Mouse (Mus musculus): ENCODE results near the gene Ifi27l2a.

The Ifi27l2a gene

DNA sequence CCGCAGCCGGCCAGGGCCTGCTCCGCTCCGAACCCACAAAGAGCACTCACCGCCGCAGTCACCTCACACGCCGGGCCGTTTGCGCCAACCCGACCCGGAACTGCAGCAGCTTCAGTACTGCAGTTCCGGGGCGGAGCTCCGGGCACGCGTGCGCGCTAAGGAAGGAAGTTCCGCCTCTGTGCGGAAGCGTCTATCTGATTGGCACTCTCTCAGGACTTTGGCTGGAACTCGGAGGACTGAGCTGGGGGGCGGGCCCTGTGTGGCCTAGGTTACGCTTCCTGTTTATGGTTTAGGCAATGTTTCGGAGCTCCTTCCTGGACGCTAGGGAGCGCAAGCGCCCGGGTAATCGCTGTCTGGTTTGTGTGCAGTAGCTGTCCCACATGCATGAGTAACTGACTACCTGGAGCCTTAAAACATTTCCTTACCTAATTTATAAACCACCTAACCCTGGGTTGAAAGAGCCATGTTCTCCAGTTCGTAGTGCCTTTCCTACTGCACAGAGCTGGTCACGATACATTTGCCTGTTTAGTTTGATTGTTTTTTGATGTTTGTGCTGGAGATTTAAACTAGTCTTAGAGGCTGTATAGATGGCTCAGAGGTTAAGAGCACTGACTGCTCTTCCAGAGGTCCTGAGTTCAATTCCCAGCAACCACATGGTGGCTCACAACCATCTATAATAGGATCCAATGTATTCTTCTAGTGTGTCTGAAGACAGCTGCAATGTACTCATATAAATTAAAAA is 17.6 kb downstream of the Ifi27l2a start, which contains the start of gene Ddx24:
Gene Ddx24, minus strand, starts transcription at position 102 of the 742 bp plus-strand sequence.
- DNase-seq: peak; percentile 96 to 98

GRCm38 (mm10) chr12:103425016-103425728 is 18.3 kb downstream of the Ifi27l2a start:
- DNase-seq: no peak

- DNase-seq: peak; percentile 59 to 68
Observed at GRCm38 (mm10) chr12:103408144-103408543, 35.3 kb downstream of the Ifi27l2a start.

DNA sequence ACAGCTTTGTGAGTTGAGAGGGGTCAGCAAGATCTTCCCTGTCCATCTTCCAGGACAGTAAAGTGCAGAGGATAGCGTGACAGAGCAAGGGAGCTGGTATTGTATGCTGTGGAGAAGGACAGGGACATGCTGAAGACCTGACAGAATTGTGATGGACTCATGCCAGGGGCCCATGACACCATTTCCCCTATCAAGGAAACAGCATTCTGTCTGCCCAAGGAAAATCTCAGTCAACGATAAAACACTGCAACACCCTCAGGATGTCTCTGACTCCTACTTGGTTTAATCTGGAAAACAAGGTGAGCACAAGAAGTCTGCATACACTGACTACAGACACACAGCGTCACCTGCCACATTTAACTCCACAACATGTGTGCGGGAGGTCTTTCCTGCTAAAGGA is 35.8 kb downstream of the Ifi27l2a start, which contains the start of gene 9330161L09Rik:
Gene 9330161L09Rik, minus strand, starts transcription at position 101 of the 400 bp plus-strand sequence.
- no peak for DNase-seq

- no peak for DNase-seq
Observed at GRCm38 (mm10) chr12:103404131-103404530, 39.3 kb downstream of the Ifi27l2a start.

- no peak for DNase-seq
Observed at GRCm38 (mm10) chr12:103396751-103397150, 46.7 kb downstream of the Ifi27l2a start.

- no peak for DNase-seq
Observed at GRCm38 (mm10) chr12:103395486-103396275, 47.8 kb downstream of the Ifi27l2a start.

DNA sequence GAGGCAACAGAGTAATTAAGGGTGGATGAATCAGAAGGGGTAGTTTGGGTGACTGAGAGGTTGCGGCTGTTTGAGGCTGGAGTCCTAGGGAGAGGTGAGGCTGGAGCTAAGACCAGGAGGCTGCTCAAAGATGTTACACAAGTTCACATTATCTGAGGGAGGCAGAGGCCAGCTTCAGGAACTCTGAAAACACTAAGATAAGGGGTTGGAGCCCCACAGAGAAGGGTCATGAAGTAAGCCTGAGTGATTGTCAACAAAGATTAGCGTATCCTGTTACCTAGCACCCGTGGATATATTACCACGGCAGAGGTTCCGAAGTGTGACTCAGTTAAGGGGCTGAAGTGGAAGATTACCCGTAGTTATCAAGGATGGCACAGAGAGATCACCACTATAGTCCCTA is 50.0 kb downstream of the Ifi27l2a start:
- DNase-seq: no peak
